In genomic region chr2:142967250-142967649, GRCm38 (mm10) we compare ENCODE assay signal across 8 mouse cellular contexts.
DNase-seq lines count a peak whose midpoint lies in the region; ATAC-seq and TF ChIP-seq lines count a peak whose summit lies in the region.

No protein-coding gene starts in this region.

- H3K36me3 ChIP-seq in hindbrain, embryonic 14.5 days (replicated peaks; ENCODE audit: control insufficient read depth, insufficient read depth), result no peaks in the 10 kb centered on the region
- no peaks in the 10 kb centered on the region for H3K36me3 ChIP-seq in hindbrain, embryonic 16.5 days (ENCODE audit: control insufficient read depth, insufficient read depth, low read length)
- no peaks in the 10 kb centered on the region for H3K36me3 ChIP-seq in intestine, embryonic 14.5 days (ENCODE audit: control insufficient read depth, insufficient read depth, low read length)
- H3K36me3 ChIP-seq in midbrain, embryonic 11.5 days (ENCODE audit: control insufficient read depth, insufficient read depth, low read length), result no peaks in the 10 kb centered on the region
- no peaks in the 10 kb centered on the region for H3K36me3 ChIP-seq in stomach, embryonic 14.5 days (ENCODE audit: control insufficient read depth, insufficient read depth, low read length)

- H3K9me3 ChIP-seq in hindbrain, embryonic 14.5 days (ENCODE audit: control insufficient read depth, low read length), result no peaks in the 10 kb centered on the region
- no peaks in the 10 kb centered on the region for H3K9me3 ChIP-seq in hindbrain, embryonic 16.5 days (ENCODE audit: control insufficient read depth, low read length)
- H3K9me3 ChIP-seq in intestine, embryonic 14.5 days (ENCODE audit: control insufficient read depth, low read length), result no peaks in the 10 kb centered on the region
- H3K9me3 ChIP-seq in midbrain, embryonic 11.5 days (ENCODE audit: control insufficient read depth, low read length), result no peaks in the 10 kb centered on the region
- no peaks in the 10 kb centered on the region for H3K9me3 ChIP-seq in stomach, embryonic 14.5 days (ENCODE audit: control insufficient read depth, low read depth, low read length)

- H3K27ac ChIP-seq in hindbrain, embryonic 14.5 days, result no peak overlapping the region
- H3K27ac ChIP-seq in hindbrain, embryonic 16.5 days (ENCODE audit: low read depth, low read length), result no peak overlapping the region
- no peak overlapping the region for H3K27ac ChIP-seq in embryonic fibroblast, embryonic 13.5 days (ENCODE audit: insufficient read depth, low read length)
- H3K27ac ChIP-seq in intestine, embryonic 14.5 days (ENCODE audit: low read depth), result no peak overlapping the region
- no peak overlapping the region for H3K27ac ChIP-seq in midbrain, embryonic 11.5 days (ENCODE audit: low read depth, low read length)
- no peak overlapping the region for H3K27ac ChIP-seq in stomach, embryonic 14.5 days (ENCODE audit: low read length)

- H3K4me2 ChIP-seq in hindbrain, embryonic 14.5 days (replicated peaks), result no peak overlapping the region
- no peak overlapping the region for H3K4me2 ChIP-seq in hindbrain, embryonic 16.5 days (ENCODE audit: low read length)
- H3K4me2 ChIP-seq in intestine, embryonic 14.5 days (ENCODE audit: low read length), result no peak overlapping the region
- no peak overlapping the region for H3K4me2 ChIP-seq in midbrain, embryonic 11.5 days
- no peak overlapping the region for H3K4me2 ChIP-seq in stomach, embryonic 14.5 days (replicated peaks; ENCODE audit: low read depth, low read length)

- H3K27me3 ChIP-seq in hindbrain, embryonic 14.5 days (ENCODE audit: control insufficient read depth, insufficient read depth, low read length), result no peaks in the 10 kb centered on the region
- H3K27me3 ChIP-seq in hindbrain, embryonic 16.5 days (replicated peaks; ENCODE audit: control insufficient read depth, insufficient read depth, low read length), result no peaks in the 10 kb centered on the region; the same call in 1 of the 2 replicates
- H3K27me3 ChIP-seq in intestine, embryonic 14.5 days (replicated peaks; ENCODE audit: control insufficient read depth, insufficient read depth, low read length), result no peaks in the 10 kb centered on the region
- H3K27me3 ChIP-seq in midbrain, embryonic 11.5 days (ENCODE audit: control insufficient read depth, insufficient read depth, low read length), result no peaks in the 10 kb centered on the region
- H3K27me3 ChIP-seq in stomach, embryonic 14.5 days (ENCODE audit: control insufficient read depth, insufficient read depth, low read length), result no peaks in the 10 kb centered on the region

- H3K9ac ChIP-seq in hindbrain, embryonic 14.5 days, result no peak overlapping the region
- H3K9ac ChIP-seq in hindbrain, embryonic 16.5 days (ENCODE audit: low read depth, low read length), result no peak overlapping the region
- H3K9ac ChIP-seq in intestine, embryonic 14.5 days (ENCODE audit: low read length), result no peak overlapping the region
- no peak overlapping the region for H3K9ac ChIP-seq in midbrain, embryonic 11.5 days (ENCODE audit: low read length)
- H3K9ac ChIP-seq in stomach, embryonic 14.5 days (replicated peaks; ENCODE audit: low read depth, low read length), result no peak overlapping the region

- no peak for TF ChIP-seq POLR2A in embryonic fibroblast, embryonic 13.5 days (IDR thresholded peaks at IDR 0.05; ENCODE audit: low read depth, low read length)

- ATAC-seq in hindbrain, embryonic 14.5 days (ENCODE audit: low FRiP score), result peak; percentile 75; the same call in 1 of the 2 replicates
- ATAC-seq in hindbrain, embryonic 16.5 days, result no peak; the same call in 1 of the 2 replicates
- ATAC-seq in intestine, embryonic 14.5 days (replicated peaks; ENCODE audit: low FRiP score, low TSS enrichment, low read depth), result no peak
- ATAC-seq in midbrain, embryonic 11.5 days (ENCODE audit: low FRiP score), result peak; percentile 67
- ATAC-seq in stomach, embryonic 14.5 days (ENCODE audit: insufficient number of reproducible peaks, insufficient read depth, low FRiP score, low read depth), result peak; percentile 46; the same call in 1 of the 2 replicates

- TF ChIP-seq CTCF in embryonic fibroblast, embryonic 13.5 days (IDR thresholded peaks at IDR 0.05; ENCODE audit: borderline replicate concordance, insufficient read depth, low read length), result 0 out of 2 replicates have a peak, but pooled peaks have one; percentile 23

- DNase-seq in hindbrain, embryonic 14.5 days (ENCODE audit: low spot score), result peak; percentile 80
- DNase-seq in brain, adult 2 months (ENCODE audit: low read depth, low spot score), result peak; percentile 88
- peak; percentile 65 for DNase-seq in intestine, embryonic 14.5 days (ENCODE audit: low spot score)
- peak; percentile 30 to 49 for DNase-seq in left cerebral cortex, adult 8-10 months (ENCODE audit: low spot score in 2 of 2)
- peak; percentile 90 for DNase-seq in midbrain, embryonic 11.5 days (ENCODE audit: low spot score, missing footprints)

- H3K4me1 ChIP-seq in hindbrain, embryonic 14.5 days (replicated peaks; ENCODE audit: control insufficient read depth, insufficient read depth, low read length), result no peaks in the 10 kb centered on the region
- H3K4me1 ChIP-seq in hindbrain, embryonic 16.5 days (ENCODE audit: control insufficient read depth, insufficient read depth, low read depth, low read length), result no peaks in the 10 kb centered on the region
- no peaks in the 10 kb centered on the region for H3K4me1 ChIP-seq in embryonic fibroblast, embryonic 13.5 days (ENCODE audit: control insufficient read depth, insufficient read depth, low read length)
- no peaks in the 10 kb centered on the region for H3K4me1 ChIP-seq in intestine, embryonic 14.5 days (replicated peaks; ENCODE audit: control insufficient read depth, insufficient read depth, low read length)
- no peaks in the 10 kb centered on the region for H3K4me1 ChIP-seq in midbrain, embryonic 11.5 days (ENCODE audit: control insufficient read depth, insufficient read depth, low read length)
- no peaks in the 10 kb centered on the region for H3K4me1 ChIP-seq in stomach, embryonic 14.5 days (ENCODE audit: control insufficient read depth, insufficient read depth, low read length)

- WGBS in hindbrain, embryonic 14.5 days, result 25% methylated on average over 4 of the region's 4 CpGs
- whole genome bisulfite sequencing in hindbrain, embryonic 16.5 days, result 21% methylated on average over 4 of the region's 4 CpGs
- 16% methylated on average over 4 of the region's 4 CpGs for WGBS in intestine, embryonic 14.5 days
- WGBS in midbrain, embryonic 11.5 days, result 24% methylated on average over 4 of the region's 4 CpGs
- WGBS in stomach, embryonic 14.5 days, result 17% methylated on average over 4 of the region's 4 CpGs

- H3K4me3 ChIP-seq in hindbrain, embryonic 14.5 days (replicated peaks; ENCODE audit: low read length), result no peak overlapping the region
- no peak overlapping the region for H3K4me3 ChIP-seq in hindbrain, embryonic 16.5 days (ENCODE audit: low read length)
- no peak overlapping the region for H3K4me3 ChIP-seq in embryonic fibroblast, embryonic 13.5 days (ENCODE audit: insufficient read depth, low read length)
- no peak overlapping the region for H3K4me3 ChIP-seq in intestine, embryonic 14.5 days (ENCODE audit: low read depth, low read length)
- no peak overlapping the region for H3K4me3 ChIP-seq in midbrain, embryonic 11.5 days (ENCODE audit: low read depth, low read length)
- no peak overlapping the region for H3K4me3 ChIP-seq in stomach, embryonic 14.5 days (ENCODE audit: low read depth, low read length)

Comparison
In these comparisons a context has a peak if more than half of its experiments do, and no peak if none do; other contexts are left out.
1. ATAC-seq: peak in hindbrain, embryonic 14.5 days (single experiment), midbrain, embryonic 11.5 days (single experiment) and stomach, embryonic 14.5 days (single experiment); none in hindbrain, embryonic 16.5 days (single experiment) and intestine, embryonic 14.5 days (single experiment).
2. DNase-seq: peak in every context shown above with its lines; median percentile 90 in midbrain, embryonic 11.5 days; 88 in brain, adult 2 months; 80 in hindbrain, embryonic 14.5 days; 65 in intestine, embryonic 14.5 days; 40 in left cerebral cortex, adult 8-10 months.